Mouse (Mus musculus): ENCODE measurements around the gene Zbp1. TPM values are rescaled to one million over a fixed set of nuclear protein-coding genes. Genes with fewer than 3 reads are reported as not detected.
A peak's percentile ranks its signal among the peaks of the same experiment; 100 is the strongest.

The Zbp1 gene
- polyA plus RNA-seq, 1 experiment = 0.74 TPM

- Histone ChIP-seq H3K27me3 (ENCODE audit: control insufficient read depth, insufficient read depth, low read length) (no peaks in the 10 kb centered on the region), H3K4me1 (ENCODE audit: control insufficient read depth, insufficient read depth, low read length) (no peaks in the 10 kb centered on the region), H3K27ac (ENCODE audit: insufficient read depth, low read length) (no peak overlapping the region), H3K4me3 (replicated peaks; ENCODE audit: insufficient read depth, low read depth, low read length) (no peak overlapping the region)
- TF ChIP-seq CTCF (IDR thresholded peaks at IDR 0.05; ENCODE audit: borderline replicate concordance, insufficient read depth, low read depth, low read length) (peak; percentile 43; the same call in 1 of the 2 replicates), POLR2A (IDR thresholded peaks at IDR 0.05; ENCODE audit: borderline replicate concordance, insufficient read depth, low read length) (no peak)
- WGBS = 61% methylated on average over 2 of the region's 2 CpGs
- no peak for DNase-seq
These were observed 54.4 kb downstream of the Zbp1 start for GRCm38 (mm10) chr2:173164358-173164757.

DNA sequence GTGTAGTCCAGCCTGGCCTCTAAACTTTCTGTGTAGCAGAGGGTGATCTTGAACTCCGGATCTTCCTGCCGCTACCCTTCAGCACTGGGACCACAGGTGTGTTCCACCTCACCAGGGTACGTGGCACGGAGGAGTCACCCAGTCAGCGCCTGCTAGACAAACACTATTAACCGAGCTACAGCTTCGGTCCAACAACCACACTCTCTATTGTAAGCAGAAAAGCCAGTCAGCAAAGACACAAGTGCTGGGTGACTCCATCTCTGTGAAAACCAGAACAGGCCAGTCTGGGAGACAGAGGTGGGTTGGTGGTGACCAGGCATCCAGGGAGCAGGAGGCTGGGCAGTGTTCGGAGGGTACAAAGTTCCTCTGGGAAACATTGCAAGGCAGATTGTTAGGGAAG, 55.3 kb downstream of the Zbp1 start:
- H3K4me1 ChIP-seq (ENCODE audit: control insufficient read depth, insufficient read depth, low read length) = no peaks in the 10 kb centered on the region
- WGBS = 88% methylated on average over 8 of the region's 8 CpGs
- no peaks in the 10 kb centered on the region for H3K27me3 ChIP-seq (ENCODE audit: control insufficient read depth, insufficient read depth, low read length)
- TF ChIP-seq CTCF (IDR thresholded peaks at IDR 0.05; ENCODE audit: borderline replicate concordance, insufficient read depth, low read depth, low read length) (no peak), POLR2A (IDR thresholded peaks at IDR 0.05; ENCODE audit: borderline replicate concordance, insufficient read depth, low read length) (no peak)
- no peak for DNase-seq
- no peak overlapping the region for H3K4me3 ChIP-seq (replicated peaks; ENCODE audit: insufficient read depth, low read depth, low read length)
- H3K27ac ChIP-seq (ENCODE audit: insufficient read depth, low read length) = no peak overlapping the region

- DNase-seq = no peak
- Histone ChIP-seq H3K27ac (ENCODE audit: insufficient read depth, low read length) (no peak overlapping the region), H3K4me3 (replicated peaks; ENCODE audit: insufficient read depth, low read depth, low read length) (no peak overlapping the region), H3K27me3 (ENCODE audit: control insufficient read depth, insufficient read depth, low read length) (no peaks in the 10 kb centered on the region), H3K4me1 (ENCODE audit: control insufficient read depth, insufficient read depth, low read length) (no peaks in the 10 kb centered on the region)
- 45% methylated on average over 24 of the region's 24 CpGs for WGBS
- TF ChIP-seq CTCF (IDR thresholded peaks at IDR 0.05; ENCODE audit: borderline replicate concordance, insufficient read depth, low read depth, low read length) (peak; percentile 46; the same call in 1 of the 2 replicates), POLR2A (IDR thresholded peaks at IDR 0.05; ENCODE audit: borderline replicate concordance, insufficient read depth, low read length) (no peak)
These were observed 59.1 kb downstream of the Zbp1 start for GRCm38 (mm10) chr2:173159354-173160311.

- TF ChIP-seq CTCF (IDR thresholded peaks at IDR 0.05; ENCODE audit: borderline replicate concordance, insufficient read depth, low read depth, low read length) (no peak), POLR2A (IDR thresholded peaks at IDR 0.05; ENCODE audit: borderline replicate concordance, insufficient read depth, low read length) (no peak)
- Histone ChIP-seq H3K4me3 (replicated peaks; ENCODE audit: insufficient read depth, low read depth, low read length) (no peak overlapping the region), H3K27ac (ENCODE audit: insufficient read depth, low read length) (no peak overlapping the region), H3K4me1 (ENCODE audit: control insufficient read depth, insufficient read depth, low read length) (no peaks in the 10 kb centered on the region), H3K27me3 (ENCODE audit: control insufficient read depth, insufficient read depth, low read length) (no peaks in the 10 kb centered on the region)
- 86% methylated on average over 19 of the region's 19 CpGs for WGBS
- no peak for DNase-seq
These were observed 60.2 kb downstream of the Zbp1 start for GRCm38 (mm10) chr2:173158390-173159055.

- H3K27ac ChIP-seq (ENCODE audit: insufficient read depth, low read length) = no peak overlapping the region
- no peak for DNase-seq
- WGBS = 90% methylated on average over 4 of the region's 4 CpGs
- H3K4me3 ChIP-seq (replicated peaks; ENCODE audit: insufficient read depth, low read depth, low read length) = no peak overlapping the region
- no peaks in the 10 kb centered on the region for H3K4me1 ChIP-seq (ENCODE audit: control insufficient read depth, insufficient read depth, low read length)
- TF ChIP-seq CTCF (IDR thresholded peaks at IDR 0.05; ENCODE audit: borderline replicate concordance, insufficient read depth, low read depth, low read length) = no peak
- TF ChIP-seq POLR2A (IDR thresholded peaks at IDR 0.05; ENCODE audit: borderline replicate concordance, insufficient read depth, low read length) = no peak
- no peaks in the 10 kb centered on the region for H3K27me3 ChIP-seq (ENCODE audit: control insufficient read depth, insufficient read depth, low read length)
These were observed 60.9 kb downstream of the Zbp1 start for GRCm38 (mm10) chr2:173157871-173158270.

DNA sequence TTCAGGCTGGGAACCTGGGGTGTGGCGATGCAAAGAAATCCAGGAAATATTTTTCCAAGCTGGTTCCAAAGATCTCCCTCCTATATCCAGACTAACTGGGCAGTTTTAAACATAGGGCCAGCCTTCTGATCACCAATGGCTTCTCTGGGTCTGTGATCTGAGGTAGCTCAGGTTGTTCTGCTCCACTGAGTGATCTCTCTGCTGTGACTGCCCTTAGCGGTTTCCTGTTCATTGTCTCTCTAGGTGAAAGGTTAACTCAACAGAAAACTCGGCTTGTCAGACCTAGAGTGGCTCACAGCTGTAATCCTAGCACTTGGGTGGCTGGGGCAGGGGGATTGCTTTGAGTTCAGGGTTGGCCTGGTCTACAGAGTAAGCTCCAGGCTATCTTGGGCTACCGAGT, 61.3 kb downstream of the Zbp1 start:
- H3K27me3 ChIP-seq (ENCODE audit: control insufficient read depth, insufficient read depth, low read length) = no peaks in the 10 kb centered on the region
- no peak overlapping the region for H3K27ac ChIP-seq (ENCODE audit: insufficient read depth, low read length)
- H3K4me1 ChIP-seq (ENCODE audit: control insufficient read depth, insufficient read depth, low read length) = no peaks in the 10 kb centered on the region
- WGBS = 59% methylated on average over 4 of the region's 4 CpGs
- DNase-seq = no peak
- H3K4me3 ChIP-seq (replicated peaks; ENCODE audit: insufficient read depth, low read depth, low read length) = no peak overlapping the region
- TF ChIP-seq POLR2A (IDR thresholded peaks at IDR 0.05; ENCODE audit: borderline replicate concordance, insufficient read depth, low read length) (no peak), CTCF (IDR thresholded peaks at IDR 0.05; ENCODE audit: borderline replicate concordance, insufficient read depth, low read depth, low read length) (no peak)

GRCm38 (mm10) chr2:173156923-173157322, 61.8 kb downstream of the Zbp1 start:
- no peak for DNase-seq
- TF ChIP-seq CTCF (IDR thresholded peaks at IDR 0.05; ENCODE audit: borderline replicate concordance, insufficient read depth, low read depth, low read length) (no peak), POLR2A (IDR thresholded peaks at IDR 0.05; ENCODE audit: borderline replicate concordance, insufficient read depth, low read length) (no peak)
- 79% methylated on average over 13 of the region's 13 CpGs for WGBS
- Histone ChIP-seq H3K4me1 (ENCODE audit: control insufficient read depth, insufficient read depth, low read length) (no peaks in the 10 kb centered on the region), H3K4me3 (replicated peaks; ENCODE audit: insufficient read depth, low read depth, low read length) (no peak overlapping the region), H3K27me3 (ENCODE audit: control insufficient read depth, insufficient read depth, low read length) (no peaks in the 10 kb centered on the region), H3K27ac (ENCODE audit: insufficient read depth, low read length) (no peak overlapping the region)

Other genes starting within 250 kb of the Zbp1 start
- gene Spo11, start 241.2 kb downstream of the Zbp1 start, polyA plus RNA-seq (2012; rRNA removed) = 0.21 and 0.27 TPM in 2 replicates
- gene Rae1, start 218.8 kb downstream of the Zbp1 start, polyA plus RNA-seq (2012; rRNA removed) = 69.1 and 74.7 TPM in 2 replicates
- 9.0 and 10.1 TPM in 2 replicates for gene Rbm38, start 198.4 kb downstream of the Zbp1 start, polyA plus RNA-seq (2012; rRNA removed)
- gene Ctcfl, start 99.4 kb downstream of the Zbp1 start, polyA plus RNA-seq (2012; rRNA removed) = not detected in 2 replicates
- not detected in 2 replicates for gene Pck1, start 65.9 kb downstream of the Zbp1 start, polyA plus RNA-seq (2012; rRNA removed)
- gene Pmepa1, start 57.6 kb upstream of the Zbp1 start, polyA plus RNA-seq (2012; rRNA removed) = 22.0 and 24.1 TPM in 2 replicates

Data from cerebellum, adult 2 months (tissue).